Mouse (Mus musculus) urinary bladder, postnatal 36 days (tissue): ENCODE measurements around the gene Rasl11b.

Experiments used
- DNase-seq, 2 experiments: peaks; one replicate each; pipeline ENCODE4 v3.0.0; 2022; ENCODE audit warnings: low spot score in 2 of 2, mixed read lengths in 1 of 2

The Rasl11b gene

GRCm38 (mm10) chr5:74188076-74188475, 7.0 kb upstream of the Rasl11b start:
- DNase-seq, result no peak

- DNase-seq, result no peak
Measured at GRCm38 (mm10) chr5:74188886-74189285, 6.2 kb upstream of the Rasl11b start.

GRCm38 (mm10) chr5:74189484-74190160, 5.5 kb upstream of the Rasl11b start:
- no peak for DNase-seq

DNA sequence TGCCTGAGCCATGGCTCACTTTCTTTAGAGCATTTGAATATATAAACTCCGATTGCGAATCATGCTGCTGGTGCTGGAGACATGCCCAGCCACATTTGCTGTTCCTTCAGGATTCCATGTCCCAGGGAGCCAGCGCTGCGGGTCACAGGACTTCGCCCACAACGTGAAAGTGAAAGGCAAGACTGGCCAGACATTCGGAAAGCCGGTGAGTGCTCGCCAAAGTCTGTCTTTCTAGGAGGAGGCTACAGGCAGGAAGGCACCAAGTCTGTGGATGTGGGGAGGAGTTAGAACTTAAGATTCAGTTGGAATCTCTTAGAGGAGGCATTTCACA, 5.0 kb upstream of the Rasl11b start:
- DNase-seq, result no peak

- DNase-seq, result no peak
Measured at GRCm38 (mm10) chr5:74190911-74191310, 4.2 kb upstream of the Rasl11b start.

DNA sequence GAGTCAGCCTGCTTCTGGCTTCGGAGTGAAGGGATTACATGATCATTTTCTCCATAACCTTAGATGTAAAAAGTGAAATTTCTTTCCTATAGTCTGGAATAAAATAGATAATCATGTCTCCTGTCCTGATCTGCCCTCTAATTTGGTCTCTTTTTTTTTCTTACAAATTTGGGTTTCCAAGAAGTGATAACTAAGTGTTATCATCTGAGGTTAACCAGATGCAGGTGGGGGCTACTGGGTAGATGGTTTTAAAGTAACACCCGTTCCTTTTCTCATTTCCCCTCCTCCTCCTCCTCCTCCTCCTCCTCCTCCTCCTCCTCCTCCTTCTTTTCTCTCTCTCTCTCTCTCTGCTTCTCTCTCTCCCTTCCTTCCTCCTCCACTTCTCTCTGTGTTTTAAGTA, 2.1 kb upstream of the Rasl11b start:
- no peak for DNase-seq

DNA sequence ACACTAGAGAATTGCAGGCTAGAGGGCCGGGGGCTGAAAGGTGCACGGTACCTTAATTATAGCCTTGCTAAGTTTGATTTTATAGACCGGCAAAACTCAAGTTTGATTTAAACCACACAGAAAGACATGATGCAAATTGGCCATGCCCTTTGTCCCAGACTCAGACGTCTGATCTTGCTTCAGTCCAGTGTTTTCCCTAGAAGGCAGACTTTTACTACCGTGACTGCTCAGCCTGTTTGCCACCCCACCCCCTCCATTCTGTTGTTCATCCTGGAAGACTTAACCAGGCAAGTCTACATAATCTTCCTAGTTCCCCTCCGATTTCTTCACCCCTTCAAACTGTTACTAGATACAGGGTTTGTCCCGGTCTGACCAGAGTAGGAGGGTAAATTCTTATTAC, 1.5 kb upstream of the Rasl11b start:
- peak in 1 of 2 experiments; percentile 48 for DNase-seq

DNA sequence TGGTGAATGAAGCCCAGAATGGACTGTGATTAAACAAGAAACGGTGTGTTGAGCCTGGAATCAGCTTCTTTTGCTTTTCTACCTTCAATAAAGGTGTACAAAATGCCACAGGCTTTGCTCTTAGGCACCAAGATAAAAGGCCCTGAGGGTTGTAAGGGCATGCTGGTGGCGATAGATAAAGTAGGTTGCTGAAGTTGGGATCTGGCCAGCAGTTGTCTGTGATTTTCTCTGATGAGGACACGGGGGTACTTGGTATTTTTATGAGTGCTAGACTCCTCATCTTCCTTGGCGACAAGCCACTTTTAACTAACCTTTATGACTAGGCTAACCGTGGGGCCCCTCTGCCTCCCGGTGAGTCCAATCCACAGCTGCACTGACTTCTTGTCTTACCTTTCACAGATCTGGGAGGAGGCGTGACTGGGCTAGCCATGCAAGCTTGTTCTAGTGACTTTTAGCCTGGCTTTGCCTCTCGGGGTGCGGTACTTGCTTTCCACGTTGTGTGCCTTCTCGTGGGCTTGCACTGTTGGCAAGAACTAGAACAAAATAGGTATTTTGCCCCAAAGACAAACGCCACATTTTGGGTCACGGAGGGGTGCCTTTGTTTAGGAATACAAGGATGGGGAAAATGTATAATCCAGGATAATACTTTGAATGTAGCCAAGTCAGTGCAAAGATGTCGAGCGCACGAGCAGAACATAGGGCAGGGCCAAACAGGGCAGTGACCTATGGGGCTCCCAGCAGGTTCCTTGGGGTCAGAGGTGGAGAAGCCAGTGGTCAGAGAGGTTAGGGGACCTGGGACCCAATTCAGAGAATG, 852 bp upstream of the Rasl11b start:
- DNase-seq, result peak in 1 of 2 experiments; percentile 44

DNA sequence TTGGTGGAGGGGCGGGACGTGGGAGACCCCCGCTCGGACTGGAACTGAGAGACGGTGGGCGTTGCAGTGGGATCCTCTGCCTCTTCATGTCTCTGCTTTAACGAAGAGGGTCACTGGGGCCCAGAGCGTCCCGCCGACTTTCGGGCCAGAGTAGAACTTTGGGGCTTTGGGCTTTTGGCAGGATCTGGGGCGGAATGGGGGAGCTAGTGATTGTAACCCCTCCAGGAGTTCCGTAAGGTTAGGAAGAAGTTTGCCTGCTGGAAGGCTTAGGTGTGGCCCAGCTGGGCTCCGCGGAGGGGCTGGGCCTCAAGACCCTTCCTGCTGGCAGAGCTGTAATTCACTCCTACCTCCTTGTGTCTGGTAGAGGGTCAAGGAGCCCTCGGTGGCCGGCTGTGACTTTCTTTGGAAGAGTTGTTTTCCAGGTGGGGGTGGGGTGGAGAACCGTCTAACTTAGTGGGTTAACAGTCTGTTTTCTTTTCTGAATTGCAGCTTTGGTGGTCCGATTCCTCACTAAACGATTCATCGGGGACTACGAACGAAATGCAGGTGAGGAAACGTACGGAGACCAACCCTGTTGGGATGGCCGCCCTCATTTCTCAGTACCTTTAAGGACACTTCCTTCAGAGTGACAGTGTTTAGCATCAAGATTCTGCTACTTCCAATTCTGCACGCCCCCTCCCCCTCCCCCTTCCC, 674 bp downstream of the Rasl11b start:
- no peak for DNase-seq

- no peak for DNase-seq
Measured at GRCm38 (mm10) chr5:74196307-74196618, 1.2 kb downstream of the Rasl11b start.

DNA sequence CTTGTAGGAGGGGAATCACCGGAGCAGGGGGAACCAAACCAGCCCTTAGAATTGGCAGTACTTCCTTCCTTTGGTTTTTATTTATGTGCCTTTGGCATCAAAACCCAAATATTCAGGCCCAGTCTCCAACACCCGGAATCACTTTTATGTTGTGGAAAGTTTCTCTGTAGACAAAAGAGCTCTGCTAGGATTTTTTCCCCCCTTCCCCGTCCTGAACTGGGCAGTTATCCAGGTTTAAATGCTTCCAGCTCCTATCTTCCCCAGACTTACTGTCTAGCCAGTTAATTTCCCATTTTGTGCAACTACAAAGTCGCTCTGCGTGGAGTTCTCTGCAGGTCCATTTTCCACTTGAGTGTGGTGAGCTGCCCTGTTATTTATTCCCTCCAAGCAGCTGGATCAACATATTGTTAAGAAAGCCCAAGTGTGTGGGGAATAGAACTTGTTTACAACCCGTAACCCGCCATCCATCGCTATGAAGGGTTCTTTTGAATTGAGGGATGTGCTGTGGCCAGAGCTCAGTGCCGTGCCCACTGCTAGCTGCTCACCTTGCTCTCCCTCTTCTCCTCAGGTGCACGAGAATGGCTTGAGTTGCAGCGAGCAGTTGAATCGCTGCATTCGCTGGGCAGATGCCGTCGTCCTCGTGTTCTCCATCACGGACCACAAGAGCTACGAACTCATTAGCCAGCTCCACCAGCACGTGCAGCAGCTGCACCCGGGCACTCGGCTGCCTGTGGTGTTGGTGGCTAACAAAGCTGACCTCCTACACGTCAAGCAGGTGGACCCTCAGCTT, 2.6 kb downstream of the Rasl11b start:
- no peak for DNase-seq

DNA sequence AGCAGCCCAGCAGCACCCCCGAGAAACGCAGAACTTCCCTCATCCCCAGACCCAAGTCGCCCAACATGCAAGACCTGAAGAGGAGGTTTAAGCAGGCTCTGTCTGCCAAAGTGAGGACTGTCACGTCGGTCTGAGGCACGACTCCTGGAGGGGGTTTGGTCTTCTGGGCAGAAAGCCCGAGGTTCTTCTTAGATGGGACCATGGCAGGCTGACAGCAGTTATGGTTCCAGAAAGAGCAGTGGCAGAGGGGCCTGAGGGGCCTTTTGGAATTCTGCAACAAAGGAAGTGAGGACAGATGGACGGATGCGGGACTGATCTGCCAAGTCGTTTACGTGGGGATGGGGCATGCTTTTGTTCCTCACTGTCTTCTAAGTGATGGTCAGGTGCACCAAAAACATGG, 3.4 kb downstream of the Rasl11b start:
- no peak for DNase-seq

- DNase-seq, result no peak
Measured at GRCm38 (mm10) chr5:74199793-74200192, 4.7 kb downstream of the Rasl11b start.

DNA sequence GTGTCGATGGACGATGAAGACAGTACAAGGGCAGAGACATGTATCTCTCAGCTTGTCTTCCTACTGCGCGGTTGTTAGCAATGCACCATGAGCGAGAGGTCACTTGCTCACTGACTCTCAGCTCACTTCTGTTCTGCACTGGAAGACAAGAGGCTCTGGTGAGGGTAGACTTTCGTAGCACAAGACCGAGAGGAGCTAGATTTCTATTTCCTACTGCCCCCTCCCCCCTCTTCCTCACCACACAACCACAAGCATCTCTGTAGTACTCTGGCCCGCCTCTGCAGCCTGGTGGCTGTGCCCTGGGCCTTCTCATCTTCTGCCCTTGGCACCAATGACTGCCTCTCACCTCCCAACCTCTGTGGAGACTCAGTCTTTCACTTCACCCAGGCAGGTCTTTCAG, 5.4 kb downstream of the Rasl11b start:
- no peak for DNase-seq

- DNase-seq, result no peak
Measured at GRCm38 (mm10) chr5:74201570-74202357, 6.7 kb downstream of the Rasl11b start.

GRCm38 (mm10) chr5:74202515-74202914, 7.4 kb downstream of the Rasl11b start:
- DNase-seq, result no peak

DNA sequence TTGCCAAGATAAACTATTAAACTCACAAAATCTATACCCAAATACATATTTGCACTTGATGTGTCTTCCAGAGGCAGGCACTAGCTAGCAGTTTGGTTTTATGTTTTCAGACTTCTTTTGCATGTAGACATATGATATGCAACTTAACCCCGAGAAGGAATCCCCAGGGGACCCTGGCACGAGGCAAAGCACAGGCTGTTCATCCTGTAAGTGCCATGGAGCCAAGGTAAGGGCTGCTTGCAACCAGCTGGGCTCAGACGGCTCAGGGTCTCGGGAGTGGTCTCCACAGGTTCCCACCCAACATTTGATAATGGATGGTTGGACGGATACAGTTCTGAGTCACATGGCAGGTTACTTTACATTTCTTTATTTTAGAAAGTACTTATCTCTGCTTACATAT, 9.4 kb downstream of the Rasl11b start:
- DNase-seq, result no peak

DNA sequence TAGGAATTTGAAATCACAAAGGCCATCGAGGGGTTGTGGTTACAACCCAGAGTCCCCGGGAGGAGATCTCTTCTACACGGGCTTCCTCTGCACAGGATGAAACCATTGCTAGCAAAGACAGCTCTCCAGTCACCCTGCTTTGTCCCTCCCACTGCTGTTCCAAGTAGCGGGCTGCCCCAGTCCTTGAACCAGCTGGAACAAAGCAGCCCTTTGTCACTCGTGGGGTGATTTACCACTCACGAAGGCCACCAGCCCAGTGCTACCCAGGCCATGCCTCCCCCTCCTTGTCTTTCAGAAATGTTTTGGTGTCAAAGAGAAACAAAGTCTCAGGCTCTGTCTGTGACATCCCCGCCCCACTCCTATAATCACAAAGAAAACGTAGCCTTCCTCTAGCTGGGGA, 10.4 kb downstream of the Rasl11b start:
- no peak for DNase-seq

- no peak for DNase-seq
Measured at GRCm38 (mm10) chr5:74206038-74206437, 11.0 kb downstream of the Rasl11b start.

- DNase-seq, result no peak
Measured at GRCm38 (mm10) chr5:74206649-74207048, 11.6 kb downstream of the Rasl11b start.

- no peak for DNase-seq
Measured at GRCm38 (mm10) chr5:74207209-74207608, 12.1 kb downstream of the Rasl11b start.
